ENCODE assay signal across 28 mouse cellular contexts in genomic region chr12:73939542-73939941, GRCm38 (mm10). TPM values are rescaled to one million over a fixed set of nuclear protein-coding genes. Genes with fewer than 3 reads are reported as not detected.
DNase-seq lines count a peak whose midpoint lies in the region; TF ChIP-seq lines count a peak whose summit lies in the region.
"Had no signal": no experiment of that assay in that cellular context is flagged by ENCODE, and none has a peak within 500 bp of the region (broad histone marks: within the 10 kb centered on the region; RNA-seq: fewer than 3 reads in every experiment).

No protein-coding gene starts in this region.

- H3K4me1 ChIP-seq in kidney, adult 2 months (ENCODE audit: control insufficient read depth, insufficient read depth, low read length), result no peaks in the 10 kb centered on the region
- H3K4me1 ChIP-seq: embryonic facial prominence, embryonic 10.5 days; embryonic facial prominence, embryonic 15.5 days; forebrain, embryonic 12.5 days; hindbrain, embryonic 13.5 days; limb, embryonic 13.5 days; lung, embryonic 15.5 days had no signal

- TF ChIP-seq CTCF in layer of hippocampus, adult 2 months (conservative IDR thresholded peaks at IDR 0.05), result no peak
- no peak for TF ChIP-seq CTCF in kidney, adult 2 months (conservative IDR thresholded peaks at IDR 0.05; ENCODE audit: insufficient read depth, insufficient read length, low read depth, low read length)

- 0 out of 2 replicates have a peak overlapping the region, but pooled peaks have one; percentile 10 for H3K27ac ChIP-seq in layer of hippocampus, adult 2 months
- H3K27ac ChIP-seq in kidney, adult 2 months (ENCODE audit: insufficient read depth, low read depth, low read length), result no peak overlapping the region
- H3K27ac ChIP-seq: embryonic facial prominence, embryonic 10.5 days; embryonic facial prominence, embryonic 15.5 days; forebrain, embryonic 12.5 days; heart, embryonic 13.5 days; hindbrain, embryonic 13.5 days; limb, embryonic 13.5 days; lung, embryonic 15.5 days; stomach, postnatal 0 days had no signal

- no peak for TF ChIP-seq POLR2A in kidney, adult 2 months (IDR thresholded peaks at IDR 0.05; ENCODE audit: low read depth, low read length)

- no peaks in the 10 kb centered on the region for H3K27me3 ChIP-seq in kidney, adult 2 months (replicated peaks; ENCODE audit: control insufficient read depth, insufficient read depth, low read length)
- H3K27me3 ChIP-seq: embryonic facial prominence, embryonic 15.5 days; forebrain, embryonic 12.5 days; heart, embryonic 13.5 days; hindbrain, embryonic 13.5 days; limb, embryonic 13.5 days; lung, embryonic 15.5 days had no signal

- peak; percentile 18 for DNase-seq in gastrocnemius, postnatal 25 days
- no peak for DNase-seq in gastrocnemius, adult 8-10 months (ENCODE audit: low spot score in 2 of 2)
- no peak for DNase-seq in layer of hippocampus, adult 2 months (ENCODE audit: low spot score in 2 of 2)
- no peak for DNase-seq in layer of hippocampus, adult 8-10 months (ENCODE audit: low spot score in 2 of 2)
- DNase-seq in heart, postnatal 10 days, result peak; percentile 58 to 64
- DNase-seq in kidney, adult 2 months, result no peak
- DNase-seq in kidney, postnatal 36 days, result no peak
- DNase-seq: cerebellum, adult 2 months; cerebellum, postnatal 14 days; forebrain, postnatal 0 days; kidney, postnatal 14 days; lung, postnatal 36 days; thymus, adult 18-20 months; thymus, postnatal 25 days had no signal

- H3K4me3 ChIP-seq in layer of hippocampus, adult 2 months, result no peak overlapping the region
- H3K4me3 ChIP-seq in kidney, adult 2 months (ENCODE audit: insufficient read depth, low read depth, low read length), result no peak overlapping the region
- H3K4me3 ChIP-seq: embryonic facial prominence, embryonic 10.5 days; embryonic facial prominence, embryonic 15.5 days; forebrain, embryonic 12.5 days; heart, embryonic 13.5 days; hindbrain, embryonic 13.5 days; limb, embryonic 13.5 days; lung, embryonic 15.5 days had no signal

- peaks cover 14% of the 10 kb centered on the region for H3K36me3 ChIP-seq in kidney, adult 2 months (ENCODE audit: control insufficient read depth, insufficient read depth, low read length)

- WGBS in kidney, adult 2 months, result 92% methylated on average over 6 of the region's 6 CpGs

- intact Hi-C loops in heart, postnatal 10 days (cut with DNase I), result no loop called here

RNA-seq across cellular contexts. Expression of gene Gm49321, which starts 2.1 kb away (rescaled TPM):
- 1 to 10 TPM; 3.0 to 3.6 TPM for total RNA-seq in gastrocnemius, postnatal 25 days (2021)
- total RNA-seq in gastrocnemius, adult 8-10 months (2022), result 1 to 10 TPM; 2.5 to 3.7 (median 3.3) TPM
- total RNA-seq in layer of hippocampus, adult 2 months (2021), result 10 to 100 TPM; 12.7 to 13.8 TPM
- total RNA-seq in layer of hippocampus, adult 8-10 months (2022), result 10 to 100 TPM in 3 of 4 experiments, 1 to 10 TPM in 1; 9.9 to 19.8 (median 12.8) TPM
- 1 to 10 TPM; 5.6 to 8.4 TPM for total RNA-seq in heart, postnatal 10 days (2021)
- not detected in 2 replicates for polyA plus RNA-seq in kidney, adult 2 months (2012; rRNA removed)
- total RNA-seq: forebrain, postnatal 0 days; neutrophil, adult 5-6 weeks had no signal
- polyA plus RNA-seq: cerebellum, adult 2 months; cortical plate, adult 2 months had no signal

RNA-seq across cellular contexts. Expression of gene Snapc1, which starts 24.7 kb away (rescaled TPM):
- total RNA-seq in gastrocnemius, postnatal 25 days (2021), result 1 to 10 TPM; 4.6 to 5.0 TPM
- 1 to 10 TPM; 3.2 to 6.3 (median 4.6) TPM for total RNA-seq in gastrocnemius, adult 8-10 months (2022)
- 10 to 100 TPM; 34.5 to 35.7 TPM for total RNA-seq in layer of hippocampus, adult 2 months (2021)
- total RNA-seq in layer of hippocampus, adult 8-10 months (2022), result 10 to 100 TPM; 34.8 to 46.9 (median 37.7) TPM
- 10 to 100 TPM in 1 of 2 experiments, 1 to 10 TPM in 1; 6.6 to 12.1 TPM for total RNA-seq in heart, postnatal 10 days (2021)
- 8.2 and 9.2 TPM in 2 replicates for polyA plus RNA-seq in kidney, adult 2 months (2012; rRNA removed)

RNA-seq across cellular contexts. Expression of gene Hif1a, which starts 38.4 kb away (rescaled TPM):
- total RNA-seq in gastrocnemius, postnatal 25 days (2021), result 10 to 100 TPM; 15.9 to 16.7 TPM
- 10 to 100 TPM; 13.1 to 16.9 (median 13.7) TPM for total RNA-seq in gastrocnemius, adult 8-10 months (2022)
- 10 to 100 TPM; 56.1 to 57.8 TPM for total RNA-seq in layer of hippocampus, adult 2 months (2021)
- total RNA-seq in layer of hippocampus, adult 8-10 months (2022), result 10 to 100 TPM; 52.6 to 76.4 (median 64.2) TPM
- total RNA-seq in heart, postnatal 10 days (2021), result 100 to 1,000 TPM in 1 of 2 experiments, 10 to 100 TPM in 1; 95.2 to 111 TPM
- polyA plus RNA-seq in kidney, adult 2 months (2012; rRNA removed), result 18.6 and 20.6 TPM in 2 replicates

RNA-seq across cellular contexts. Expression of gene Syt16, which starts 57.9 kb away (rescaled TPM):
- total RNA-seq in gastrocnemius, postnatal 25 days (2021), result not detected
- not detected for total RNA-seq in gastrocnemius, adult 8-10 months (2022)
- total RNA-seq in layer of hippocampus, adult 2 months (2021), result 10 to 100 TPM; 51.5 to 56.6 TPM
- 10 to 100 TPM; 46.8 to 54.5 (median 51.1) TPM for total RNA-seq in layer of hippocampus, adult 8-10 months (2022)
- not detected for total RNA-seq in heart, postnatal 10 days (2021)
- polyA plus RNA-seq in kidney, adult 2 months (2012; rRNA removed), result 0.02 and 0.04 TPM in 2 replicates
- total RNA-seq: heart, postnatal 36 days; megakaryocyte, adult 5-6 weeks; neutrophil, adult 5-6 weeks had no signal
- polyA plus RNA-seq: CD4-positive, CD25-positive, alpha-beta regulatory T cell, adult 4 months; spleen, adult 2 months had no signal

Comparison
In these comparisons a context has a peak if more than half of its experiments do, and no peak if none do; other contexts are left out.
1. DNase-seq: peak in gastrocnemius, postnatal 25 days (single experiment) and heart, postnatal 10 days (2 of 2); none in gastrocnemius, adult 8-10 months (0 of 2), layer of hippocampus, adult 2 months (0 of 2), layer of hippocampus, adult 8-10 months (0 of 2), kidney, adult 2 months (single experiment) and kidney, postnatal 36 days (0 of 2).